Mouse (Mus musculus): ENCODE data around the gene Scyl1.

- no peak for TF ChIP-seq POLR2A (IDR thresholded peaks at IDR 0.05; ENCODE audit: extremely low read depth, insufficient read depth, low read length)
- TF ChIP-seq CTCF (IDR thresholded peaks at IDR 0.05; ENCODE audit: low read depth, low read length) = no peak
Observed at GRCm38 (mm10) chr19:5711907-5712460, 59.2 kb downstream of the Scyl1 start.
